Mouse (Mus musculus): ENCODE data around the gene Gfy.

- no peak for TF ChIP-seq CTCF (conservative IDR thresholded peaks at IDR 0.05; ENCODE audit: insufficient read depth, insufficient read length, low read depth, low read length)
- no peak for TF ChIP-seq POLR2A (IDR thresholded peaks at IDR 0.05; ENCODE audit: low read depth, low read length)
Observed at GRCm38 (mm10) chr7:45195341-45196175, 16.2 kb upstream of the Gfy start.

Measured in kidney, adult 2 months (tissue).